Comparison of ENCODE assay signal across 26 mouse cellular contexts in the genomic region with DNA sequence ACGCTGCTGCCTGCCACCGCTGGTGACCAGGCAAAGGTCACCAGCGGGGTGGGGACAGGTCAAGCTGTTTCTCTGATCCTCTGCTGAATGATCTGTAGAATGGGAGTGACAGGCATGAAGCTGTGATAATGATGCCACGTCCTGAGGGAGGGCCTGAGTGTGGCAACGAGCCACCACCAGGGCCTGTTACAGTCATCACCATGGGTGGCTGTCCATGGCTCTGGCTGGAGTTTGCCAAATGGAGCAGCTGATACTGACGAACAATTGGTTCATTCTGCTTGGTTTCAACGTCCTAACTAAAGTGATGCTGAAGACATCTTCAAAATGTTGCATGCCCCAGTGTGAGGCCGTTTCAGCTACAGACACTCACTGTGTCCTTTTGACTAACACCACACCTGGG. TPM values are rescaled to one million over a fixed set of nuclear protein-coding genes. Genes with fewer than 3 reads are reported as not detected.
"Had no signal": no experiment of that assay in that cellular context is flagged by ENCODE, and none has a peak within 500 bp of the region (broad histone marks: within the 10 kb centered on the region; RNA-seq: fewer than 3 reads in every experiment).

No protein-coding gene starts in this region.

- H3K4me3 ChIP-seq: heart, adult 2 months; heart, embryonic 12.5 days; hindbrain, embryonic 10.5 days; hindbrain, embryonic 12.5 days; intestine, embryonic 15.5 days; limb, embryonic 10.5 days; limb, embryonic 12.5 days; liver, embryonic 13.5 days; liver, embryonic 15.5 days had no signal

- H3K9me3 ChIP-seq: heart, embryonic 12.5 days; hindbrain, embryonic 10.5 days; hindbrain, embryonic 12.5 days; intestine, embryonic 15.5 days; limb, embryonic 10.5 days; limb, embryonic 12.5 days; liver, embryonic 13.5 days; liver, embryonic 15.5 days had no signal

- H3K27ac ChIP-seq: heart, adult 2 months; hindbrain, embryonic 10.5 days; hindbrain, embryonic 12.5 days; hindbrain, embryonic 14.5 days; intestine, embryonic 15.5 days; limb, embryonic 10.5 days; limb, embryonic 12.5 days; liver, embryonic 13.5 days; liver, embryonic 15.5 days had no signal

- H3K27me3 ChIP-seq: intestine, embryonic 15.5 days; limb, embryonic 12.5 days; liver, embryonic 13.5 days; liver, embryonic 15.5 days had no signal

- DNase-seq: gastrocnemius, postnatal 14 days; gastrocnemius, postnatal 36 days; heart, adult 11 months; heart, adult 2 months; heart, postnatal 10 days; heart, postnatal 4 days; kidney, adult 18-20 months; kidney, adult 8-10 months; kidney, postnatal 10 days; kidney, postnatal 25 days; kidney, postnatal 4 days; liver; liver, embryonic 13.5 days; liver, postnatal 0 days; lung, adult 2 months had no signal

- H3K4me1 ChIP-seq: heart, embryonic 12.5 days; hindbrain, embryonic 10.5 days; hindbrain, embryonic 12.5 days; intestine, embryonic 15.5 days; limb, embryonic 10.5 days; limb, embryonic 12.5 days; liver, embryonic 15.5 days had no signal

- H3K36me3 ChIP-seq: heart, embryonic 12.5 days; hindbrain, embryonic 10.5 days; hindbrain, embryonic 12.5 days; intestine, embryonic 15.5 days; limb, embryonic 10.5 days; limb, embryonic 12.5 days; liver, embryonic 13.5 days; liver, embryonic 15.5 days had no signal

RNA-seq across cellular contexts. Expression of a gene that starts 8.2 kb away (rescaled TPM):
- total RNA-seq: gastrocnemius, adult 8-10 months; gastrocnemius, postnatal 36 days; heart, adult 2 months; heart, postnatal 10 days; heart, postnatal 25 days; heart, postnatal 4 days had no signal
- polyA plus RNA-seq: inflammation-experienced regulatory T-cells, adult 6 months; liver, embryonic 13.5 days; liver, postnatal 0 days had no signal
